Comparison of ENCODE assay signal across 11 mouse cellular contexts in the genomic region with DNA sequence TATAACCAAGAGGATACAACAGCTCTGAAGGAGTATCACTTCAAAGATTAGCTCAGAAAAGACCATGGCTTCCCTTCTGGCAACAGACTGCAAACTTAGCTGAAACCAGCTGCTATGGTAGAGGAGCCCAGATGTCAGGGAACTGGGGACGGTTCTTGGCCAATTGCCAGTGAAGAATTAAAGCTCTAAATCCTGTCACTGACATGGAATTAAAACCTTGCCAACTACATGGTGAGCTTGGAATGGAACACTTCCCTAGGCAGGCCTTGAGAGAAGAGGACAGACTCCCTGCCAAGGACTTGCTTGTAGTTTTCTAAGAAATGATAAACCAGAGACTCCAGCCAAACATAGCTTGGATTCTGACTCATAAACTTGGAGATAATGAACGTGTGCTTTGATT.
DNase-seq lines count a peak whose midpoint lies in the region; ATAC-seq lines count a peak whose summit lies in the region.
"Had no signal": no experiment of that assay in that cellular context is flagged by ENCODE, and none has a peak within 500 bp of the region (broad histone marks: within the 10 kb centered on the region; RNA-seq: fewer than 3 reads in every experiment).

No protein-coding gene starts in this region.

- intact Hi-C loops in heart, postnatal 36 days (cut with DNase I), result no loop called here
- intact Hi-C loops in left cerebral cortex, postnatal 4 days (cut with DNase I), result no loop called here

- no peak overlapping the region for H3K27ac ChIP-seq in embryonic facial prominence, embryonic 15.5 days (replicated peaks)
- H3K27ac ChIP-seq: embryonic facial prominence, embryonic 12.5 days; liver, embryonic 13.5 days had no signal

- H3K36me3 ChIP-seq in embryonic facial prominence, embryonic 15.5 days, result no peaks in the 10 kb centered on the region
- H3K36me3 ChIP-seq: embryonic facial prominence, embryonic 12.5 days; G1E; liver, embryonic 13.5 days had no signal

- H3K9me3 ChIP-seq in embryonic facial prominence, embryonic 15.5 days (replicated peaks), result no peaks in the 10 kb centered on the region
- H3K9me3 ChIP-seq: embryonic facial prominence, embryonic 12.5 days; liver, embryonic 13.5 days had no signal

- peak; percentile 21 for DNase-seq in heart, postnatal 4 days
- DNase-seq in heart, postnatal 36 days, result no peak
- DNase-seq in MN1 (ENCODE audit: low spot score), result peak; percentile 63
- DNase-seq in left cerebral cortex, postnatal 4 days, result peak; percentile 70
- peak; percentile 19 for DNase-seq in right cerebral cortex, postnatal 4 days
- DNase-seq in embryo, embryonic 9.5 days (ENCODE audit: extremely low spot score), result no peak
- DNase-seq in heart, adult 9 months (ENCODE audit: low spot score in 2 of 2), result no peak
- DNase-seq: liver, embryonic 13.5 days had no signal

- no peak overlapping the region for H3K4me2 ChIP-seq in embryonic facial prominence, embryonic 15.5 days (replicated peaks)
- H3K4me2 ChIP-seq: embryonic facial prominence, embryonic 12.5 days; liver, embryonic 13.5 days had no signal

- H3K4me3 ChIP-seq in embryonic facial prominence, embryonic 15.5 days (replicated peaks), result no peak overlapping the region
- H3K4me3 ChIP-seq: embryonic facial prominence, embryonic 12.5 days; liver, embryonic 13.5 days had no signal

- no peaks in the 10 kb centered on the region for H3K27me3 ChIP-seq in embryonic facial prominence, embryonic 15.5 days
- H3K27me3 ChIP-seq: embryonic facial prominence, embryonic 12.5 days; liver, embryonic 13.5 days had no signal

- WGBS in embryonic facial prominence, embryonic 15.5 days, result 20% methylated on average over 2 of the region's 2 CpGs

- no peak overlapping the region for H3K9ac ChIP-seq in embryonic facial prominence, embryonic 15.5 days
- H3K9ac ChIP-seq: embryonic facial prominence, embryonic 12.5 days; liver, embryonic 13.5 days had no signal

- ATAC-seq in embryonic facial prominence, embryonic 15.5 days (ENCODE audit: insufficient number of reproducible peaks, low FRiP score, low TSS enrichment, low read depth), result peak; percentile 57; the same call in 1 of the 2 replicates

- 0 out of 2 replicates have a peak, but pooled peaks cover 7% of the 10 kb centered on the region for H3K4me1 ChIP-seq in embryonic facial prominence, embryonic 15.5 days
- H3K4me1 ChIP-seq: embryonic facial prominence, embryonic 12.5 days; liver, embryonic 13.5 days had no signal

Comparison
In these comparisons a context has a peak if more than half of its experiments do, and no peak if none do; other contexts are left out.
1. DNase-seq: peak in heart, postnatal 4 days (single experiment), MN1 (single experiment), left cerebral cortex, postnatal 4 days (single experiment) and right cerebral cortex, postnatal 4 days (single experiment); none in heart, postnatal 36 days (0 of 2), embryo, embryonic 9.5 days (single experiment) and heart, adult 9 months (0 of 2).